Mouse (Mus musculus) cerebellum, adult 9-11 months (tissue): ENCODE results near the gene Ccdc117.
A peak's percentile ranks its signal among the peaks of the same experiment; 100 is the strongest.
"Not testable (repeated sequence)": the region's sequence is repeated elsewhere in the genome, so short reads cannot be mapped to it uniquely, and the experiment has no call there.

Experiments used
- DNase-seq: peaks from one replicate; pipeline ENCODE4 v3.0.0; 2022

The Ccdc117 gene

GRCm38 (mm10) chr11:5505856-5506575 lies 36.0 kb downstream of the Ccdc117 start:
- DNase-seq = no peak

GRCm38 (mm10) chr11:5502351-5503051 lies 39.5 kb downstream of the Ccdc117 start:
- DNase-seq = no peak

- DNase-seq = no peak
Measured at GRCm38 (mm10) chr11:5500903-5501741, 40.9 kb downstream of the Ccdc117 start.

GRCm38 (mm10) chr11:5499961-5500644 lies 41.9 kb downstream of the Ccdc117 start:
- no peak for DNase-seq

GRCm38 (mm10) chr11:5498931-5499661 lies 42.9 kb downstream of the Ccdc117 start:
- DNase-seq = no peak

- DNase-seq = no peak
Measured at GRCm38 (mm10) chr11:5498422-5498821, 43.6 kb downstream of the Ccdc117 start.

- no peak for DNase-seq
Measured at GRCm38 (mm10) chr11:5496559-5497248, 45.3 kb downstream of the Ccdc117 start.

- no peak for DNase-seq
Measured at GRCm38 (mm10) chr11:5495906-5496305, 46.1 kb downstream of the Ccdc117 start.

GRCm38 (mm10) chr11:5495286-5495832 lies 46.6 kb downstream of the Ccdc117 start:
- DNase-seq = no peak

GRCm38 (mm10) chr11:5493869-5494268 lies 48.1 kb downstream of the Ccdc117 start:
- DNase-seq = no peak

GRCm38 (mm10) chr11:5491912-5492311 lies 50.1 kb downstream of the Ccdc117 start:
- DNase-seq = no peak

- DNase-seq = no peak
Measured at GRCm38 (mm10) chr11:5490989-5491656, 50.9 kb downstream of the Ccdc117 start.

GRCm38 (mm10) chr11:5489433-5489832 lies 52.6 kb downstream of the Ccdc117 start:
- DNase-seq = not testable (repeated sequence)

- DNase-seq = peak; percentile 83
Measured at GRCm38 (mm10) chr11:5485193-5486011, 56.6 kb downstream of the Ccdc117 start.

GRCm38 (mm10) chr11:5482581-5482980 lies 59.4 kb downstream of the Ccdc117 start:
- DNase-seq = no peak
